Mouse (Mus musculus): ENCODE measurements around the gene Prl7c1. TPM values are rescaled to one million over a fixed set of nuclear protein-coding genes. Genes with fewer than 3 reads are reported as not detected.
"Not testable (repeated sequence)": the region's sequence is repeated elsewhere in the genome, so short reads cannot be mapped to it uniquely, and the experiment has no call there.

The Prl7c1 gene
- polyA plus RNA-seq (2016; fragmentation: Nextera tagmentation; extraction: Ambion mirVana), result not detected in 2 replicates

DNA sequence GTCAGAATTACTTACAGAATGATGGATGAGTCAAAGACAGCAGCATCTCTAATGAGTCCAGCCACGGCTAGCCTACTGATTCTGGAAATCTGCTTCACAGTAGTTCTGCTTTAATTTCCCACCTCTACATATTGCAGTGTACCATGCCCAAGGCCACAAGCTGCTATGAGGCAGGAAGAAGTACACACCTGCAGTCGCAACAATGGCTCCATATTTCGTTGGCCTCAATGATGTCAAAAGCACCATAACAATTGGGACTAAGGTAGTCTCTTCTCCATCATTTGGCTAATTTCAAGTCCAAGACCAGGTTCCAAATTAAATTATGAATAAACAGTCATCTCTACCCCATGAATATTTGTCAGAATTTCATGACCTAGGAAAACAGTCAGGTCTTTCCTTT is at the start of gene Prl7c1:
TSS of gene Prl7c1 (minus strand) at position 101 of the 400 bp plus-strand sequence.
- H3K9me3 ChIP-seq; H3K27me3 ChIP-seq (replicated peaks; ENCODE audit: low read depth, poor library complexity, severe bottlenecking); H3K36me3 ChIP-seq (replicated peaks); H3K4me1 ChIP-seq; DNase-seq (ENCODE audit: low spot score); H3K4me3 ChIP-seq; H3K27ac ChIP-seq (replicated peaks): not testable (repeated sequence)
- 89% methylated on average over 3 of the region's 3 CpGs for WGBS

DNA sequence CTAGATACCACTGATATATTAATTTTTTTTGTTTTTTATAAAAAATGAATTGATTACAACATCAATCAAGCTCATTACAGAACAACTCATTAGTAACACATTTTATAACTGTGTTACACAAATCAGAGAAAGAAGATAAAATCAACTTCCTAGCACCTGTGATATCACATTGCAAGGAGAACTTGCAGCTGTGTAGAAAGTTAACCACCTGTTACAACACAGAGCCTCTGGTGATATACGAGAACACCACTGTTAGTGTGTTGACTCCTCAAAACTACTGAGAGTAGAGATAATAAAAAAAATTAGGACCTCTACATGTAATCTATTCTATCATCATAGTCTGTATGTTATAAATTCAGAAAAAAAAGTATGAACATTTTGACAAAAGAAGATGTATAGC is 22.2 kb upstream of the Prl7c1 start:
- H3K27me3 ChIP-seq (replicated peaks; ENCODE audit: low read depth, poor library complexity, severe bottlenecking), result no peaks in the 10 kb centered on the region
- no peak overlapping the region for H3K4me3 ChIP-seq
- no peaks in the 10 kb centered on the region for H3K36me3 ChIP-seq (replicated peaks)
- 79% methylated on average over 1 of the region's 1 CpGs for WGBS
- DNase-seq (ENCODE audit: low spot score), result no peak
- no peaks in the 10 kb centered on the region for H3K4me1 ChIP-seq
- no peak overlapping the region for H3K27ac ChIP-seq (replicated peaks)
- H3K9me3 ChIP-seq, result no peaks in the 10 kb centered on the region

DNA sequence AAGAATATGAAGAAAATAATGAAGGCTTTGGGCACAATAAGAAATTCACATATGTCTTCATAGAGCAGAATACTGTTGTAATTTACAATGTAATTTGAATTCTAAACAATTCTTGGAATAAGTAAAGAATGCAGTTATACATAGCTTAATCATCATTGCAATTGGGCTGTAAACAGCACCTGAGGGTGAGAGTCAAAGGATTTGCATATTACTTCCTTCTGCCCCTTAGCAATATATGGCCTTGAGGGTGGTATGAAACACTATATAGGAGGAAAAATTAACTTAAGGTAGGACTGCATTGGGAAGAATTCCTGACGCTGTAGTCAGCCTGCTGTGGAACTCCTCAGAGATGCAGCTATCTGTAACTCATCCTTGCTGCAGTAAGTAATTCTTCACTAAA is 20.8 kb upstream of the Prl7c1 start, which contains the start of gene Prl2a1:
TSS of gene Prl2a1 (plus strand) at position 301 of the 400 bp plus-strand sequence.
- H3K9me3 ChIP-seq, result no peaks in the 10 kb centered on the region
- H3K27ac ChIP-seq (replicated peaks), result no peak within 1 kb of the TSS
- no peak within 1 kb of the TSS for H3K4me3 ChIP-seq
- no peak for DNase-seq (ENCODE audit: low spot score)
- 91% methylated on average over 1 of the region's 1 CpGs for WGBS
- H3K4me1 ChIP-seq, result no peaks in the 10 kb centered on the region
- H3K36me3 ChIP-seq (replicated peaks), result no peaks in the 10 kb centered on the region
- H3K27me3 ChIP-seq (replicated peaks; ENCODE audit: low read depth, poor library complexity, severe bottlenecking), result no peaks in the 10 kb centered on the region

DNA sequence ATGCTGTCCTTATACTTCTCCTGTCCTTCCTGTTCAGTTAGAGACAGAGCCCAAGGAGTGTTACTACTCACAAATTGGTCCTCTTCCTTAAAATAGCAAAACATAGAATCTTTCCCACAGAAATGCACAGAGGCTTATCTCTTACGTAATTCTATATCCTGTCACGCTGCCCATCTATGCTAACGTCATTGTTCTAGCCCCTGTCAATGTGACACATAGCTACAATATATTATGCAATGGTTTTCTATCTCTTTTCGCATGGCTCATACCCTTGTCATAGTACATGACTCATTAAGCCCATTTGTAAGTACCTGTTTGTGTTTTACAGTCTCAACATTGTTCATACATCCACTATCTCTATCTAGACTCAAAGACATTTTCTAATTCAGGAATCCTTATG is 18.7 kb upstream of the Prl7c1 start:
- H3K36me3 ChIP-seq (replicated peaks), result no peaks in the 10 kb centered on the region
- no peak overlapping the region for H3K4me3 ChIP-seq
- no peaks in the 10 kb centered on the region for H3K9me3 ChIP-seq
- 87% methylated on average over 4 of the region's 4 CpGs for WGBS
- H3K27ac ChIP-seq (replicated peaks), result no peak overlapping the region
- H3K27me3 ChIP-seq (replicated peaks; ENCODE audit: low read depth, poor library complexity, severe bottlenecking), result no peaks in the 10 kb centered on the region
- H3K4me1 ChIP-seq, result no peaks in the 10 kb centered on the region
- no peak for DNase-seq (ENCODE audit: low spot score)

DNA sequence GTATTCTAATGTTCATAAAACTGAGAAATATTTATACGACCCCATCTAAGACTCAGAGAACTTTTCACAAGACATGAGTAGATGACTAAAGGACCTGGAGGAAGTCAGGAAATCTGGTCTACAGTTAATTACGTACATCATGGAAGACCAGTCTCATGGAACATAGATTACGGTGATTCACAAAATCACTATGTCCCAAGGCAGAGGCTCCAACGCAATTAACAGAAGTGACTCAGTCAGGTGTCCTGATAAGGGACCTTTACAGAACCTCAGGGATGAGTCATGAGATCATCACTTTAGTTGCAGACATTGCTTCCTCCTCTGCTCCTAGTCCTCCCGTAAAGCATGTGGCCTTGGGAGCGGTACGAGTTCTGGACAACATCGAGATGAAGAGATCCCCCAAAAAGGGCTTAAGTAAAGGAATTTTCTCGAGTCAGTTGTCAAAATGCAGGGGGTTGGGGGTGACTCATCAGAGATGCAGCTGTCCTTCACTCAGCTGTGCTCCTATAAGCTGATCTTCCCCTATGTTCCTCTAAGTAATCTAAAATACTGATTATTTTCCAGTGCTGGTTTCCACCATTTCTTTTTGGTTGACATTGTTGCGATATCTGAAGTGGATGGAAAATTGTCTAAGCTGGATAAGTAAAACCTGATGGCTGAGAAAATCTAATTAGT is 46.0 kb downstream of the Prl7c1 start:
- Histone ChIP-seq H3K4me1 (no peaks in the 10 kb centered on the region), H3K27me3 (replicated peaks; ENCODE audit: low read depth, poor library complexity, severe bottlenecking) (no peaks in the 10 kb centered on the region), H3K27ac (replicated peaks) (no peak overlapping the region), H3K9me3 (no peaks in the 10 kb centered on the region), H3K36me3 (replicated peaks) (no peaks in the 10 kb centered on the region), H3K4me3 (no peak overlapping the region)
- DNase-seq (ENCODE audit: low spot score), result no peak
- 89% methylated on average over 10 of the region's 10 CpGs for WGBS

DNA sequence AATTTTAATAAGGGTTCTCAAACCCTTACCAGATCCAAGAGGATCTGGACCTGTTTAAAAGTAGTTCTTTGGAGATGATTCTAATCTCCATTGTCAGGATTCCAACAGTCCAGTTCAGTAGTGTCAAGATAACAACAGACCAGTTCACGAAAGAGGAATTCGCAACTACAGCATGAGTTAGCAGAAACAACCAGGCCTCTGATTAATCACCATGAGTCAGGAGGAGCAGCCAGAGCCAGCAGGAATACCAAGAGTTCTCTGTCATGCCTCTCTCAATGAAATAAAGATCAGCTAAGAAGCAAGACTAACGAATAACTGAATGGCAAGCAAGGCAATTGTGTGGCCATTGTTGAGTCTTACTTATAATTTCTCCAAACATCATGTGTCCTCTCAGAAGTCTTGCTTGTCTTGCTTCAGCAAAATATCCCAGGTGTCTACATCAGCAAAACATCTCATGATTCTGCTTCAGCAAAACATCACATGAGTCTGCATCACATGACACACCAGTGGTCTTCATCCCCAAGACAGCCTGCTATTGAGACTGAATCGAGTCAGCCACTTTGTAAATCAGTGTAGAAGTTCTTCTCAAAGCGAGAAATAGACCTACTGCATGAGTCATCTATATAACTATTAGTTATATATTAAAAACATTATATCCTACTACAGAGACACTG is 50.2 kb downstream of the Prl7c1 start:
- WGBS, result 88% methylated on average over 5 of the region's 5 CpGs
- H3K4me1 ChIP-seq; DNase-seq (ENCODE audit: low spot score); H3K27ac ChIP-seq (replicated peaks); H3K36me3 ChIP-seq (replicated peaks); H3K9me3 ChIP-seq; H3K27me3 ChIP-seq (replicated peaks; ENCODE audit: low read depth, poor library complexity, severe bottlenecking); H3K4me3 ChIP-seq: not testable (repeated sequence)

DNA sequence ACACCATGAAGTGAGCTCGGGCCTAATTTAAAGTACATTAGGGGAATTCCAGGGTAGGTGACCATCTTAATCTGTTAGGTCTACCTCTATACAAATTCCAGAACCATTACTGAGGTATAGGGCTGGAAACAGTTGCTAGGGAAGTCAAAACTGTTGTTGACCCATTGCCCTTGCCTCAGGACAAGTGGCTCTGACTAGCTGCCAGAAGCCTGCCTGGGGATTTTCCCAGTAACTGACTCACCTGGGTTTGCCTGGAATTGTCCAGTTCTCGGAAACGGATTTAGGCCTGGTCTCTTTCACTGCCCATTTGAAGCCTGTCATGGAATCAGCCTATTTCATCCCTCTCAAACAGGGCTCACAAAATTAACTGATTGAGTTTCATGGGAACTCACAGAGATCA is 55.5 kb downstream of the Prl7c1 start:
- DNase-seq (ENCODE audit: low spot score); H3K4me3 ChIP-seq; H3K36me3 ChIP-seq (replicated peaks); H3K4me1 ChIP-seq; H3K27me3 ChIP-seq (replicated peaks; ENCODE audit: low read depth, poor library complexity, severe bottlenecking); H3K27ac ChIP-seq (replicated peaks); H3K9me3 ChIP-seq: not testable (repeated sequence)
- 85% methylated on average over 3 of the region's 3 CpGs for WGBS

Other genes with a start within 250 kb of the Prl7c1 start
- not detected in 2 replicates for gene Prl8a9, start 216.2 kb downstream of the Prl7c1 start, polyA plus RNA-seq (2016; fragmentation: Nextera tagmentation; extraction: Ambion mirVana)
- not detected in 2 replicates for gene Prl8a1, start 198.6 kb downstream of the Prl7c1 start, polyA plus RNA-seq (2016; fragmentation: Nextera tagmentation; extraction: Ambion mirVana)
- gene Prl7b1, start 170.2 kb downstream of the Prl7c1 start, polyA plus RNA-seq (2016; fragmentation: Nextera tagmentation; extraction: Ambion mirVana), result not detected in 2 replicates
- not detected in 2 replicates for gene Prl7a1, start 138.3 kb downstream of the Prl7c1 start, polyA plus RNA-seq (2016; fragmentation: Nextera tagmentation; extraction: Ambion mirVana)
- not detected in 2 replicates for gene Prl7a2, start 112.8 kb downstream of the Prl7c1 start, polyA plus RNA-seq (2016; fragmentation: Nextera tagmentation; extraction: Ambion mirVana)
- gene Prl7d1, start 64.1 kb downstream of the Prl7c1 start, polyA plus RNA-seq (2016; fragmentation: Nextera tagmentation; extraction: Ambion mirVana), result not detected in 2 replicates
- not detected in 2 replicates for gene Prl2a1, start 20.9 kb upstream of the Prl7c1 start, polyA plus RNA-seq (2016; fragmentation: Nextera tagmentation; extraction: Ambion mirVana)
- not detected in 2 replicates for gene Prl2c1, start 68.5 kb upstream of the Prl7c1 start, polyA plus RNA-seq (2016; fragmentation: Nextera tagmentation; extraction: Ambion mirVana)
- not detected in 2 replicates for gene Prl4a1, start 235.4 kb upstream of the Prl7c1 start, polyA plus RNA-seq (2016; fragmentation: Nextera tagmentation; extraction: Ambion mirVana)

Data from embryonic facial prominence, embryonic 10.5 days (tissue).